Mouse (Mus musculus) layer of hippocampus, adult 8-10 months (tissue): ENCODE measurements around the gene Ankrd13d. TPM values are rescaled to one million over a fixed set of nuclear protein-coding genes. Genes with fewer than 3 reads are reported as not detected.
A peak's percentile ranks its signal among the peaks of the same experiment; 100 is the strongest.

Source experiments
- DNase-seq, 2 experiments: peaks; one replicate each; pipeline ENCODE4 v3.0.0; 2022; ENCODE audit warnings: low spot score in 2 of 2
- total RNA-seq, 4 experiments: library from RNA; stranded (reverse); gene quantifications; 2 replicates each; pipeline ENCODE4 v1.2.4; 2022

Gene Ankrd13d
- total RNA-seq, 4 experiments from 2014 or later = 60.3 to 77.2 (median 67.3) TPM

GRCm38 (mm10) chr19:4301735-4302651, 19.1 kb upstream of the Ankrd13d start:
- DNase-seq = no peak

- no peak for DNase-seq
Observed at GRCm38 (mm10) chr19:4300852-4301734, 18.2 kb upstream of the Ankrd13d start.

GRCm38 (mm10) chr19:4300271-4300704, 17.4 kb upstream of the Ankrd13d start:
- DNase-seq = no peak

- no peak for DNase-seq
Observed at GRCm38 (mm10) chr19:4299574-4300270, 16.8 kb upstream of the Ankrd13d start.

- DNase-seq = no peak
Observed at GRCm38 (mm10) chr19:4299126-4299525, 16.2 kb upstream of the Ankrd13d start.

GRCm38 (mm10) chr19:4298322-4299121, 15.6 kb upstream of the Ankrd13d start:
- no peak for DNase-seq

GRCm38 (mm10) chr19:4297851-4298250, 14.9 kb upstream of the Ankrd13d start:
- no peak for DNase-seq

GRCm38 (mm10) chr19:4296611-4297010, 13.7 kb upstream of the Ankrd13d start:
- DNase-seq = no peak

GRCm38 (mm10) chr19:4295391-4295790, 12.5 kb upstream of the Ankrd13d start:
- no peak for DNase-seq

GRCm38 (mm10) chr19:4294381-4295097, 11.6 kb upstream of the Ankrd13d start:
- no peak for DNase-seq

GRCm38 (mm10) chr19:4291161-4291560, 8.2 kb upstream of the Ankrd13d start:
- DNase-seq = no peak

GRCm38 (mm10) chr19:4290749-4291148, 7.8 kb upstream of the Ankrd13d start:
- DNase-seq = no peak

GRCm38 (mm10) chr19:4283653-4284052, 716 bp upstream of the Ankrd13d start:
- no peak for DNase-seq

- no peak for DNase-seq
Observed at GRCm38 (mm10) chr19:4280425-4280824, 2.5 kb downstream of the Ankrd13d start.

GRCm38 (mm10) chr19:4279487-4279886, 3.5 kb downstream of the Ankrd13d start:
- DNase-seq = no peak

GRCm38 (mm10) chr19:4270972-4271371, 12.0 kb downstream of the Ankrd13d start:
- no peak for DNase-seq

GRCm38 (mm10) chr19:4270187-4270586, 12.8 kb downstream of the Ankrd13d start:
- no peak for DNase-seq

GRCm38 (mm10) chr19:4268566-4269361, 14.2 kb downstream of the Ankrd13d start, which contains the start of gene Ssh3:
Gene Ssh3, minus strand, starts transcription at chr19:4269180.
- DNase-seq = peak; percentile 56 to 58

GRCm38 (mm10) chr19:4265956-4266355, 17.0 kb downstream of the Ankrd13d start:
- no peak for DNase-seq
